Mouse (Mus musculus): Measurements from ENCODE around the gene Lrrfip1.

Gene Lrrfip1

DNA sequence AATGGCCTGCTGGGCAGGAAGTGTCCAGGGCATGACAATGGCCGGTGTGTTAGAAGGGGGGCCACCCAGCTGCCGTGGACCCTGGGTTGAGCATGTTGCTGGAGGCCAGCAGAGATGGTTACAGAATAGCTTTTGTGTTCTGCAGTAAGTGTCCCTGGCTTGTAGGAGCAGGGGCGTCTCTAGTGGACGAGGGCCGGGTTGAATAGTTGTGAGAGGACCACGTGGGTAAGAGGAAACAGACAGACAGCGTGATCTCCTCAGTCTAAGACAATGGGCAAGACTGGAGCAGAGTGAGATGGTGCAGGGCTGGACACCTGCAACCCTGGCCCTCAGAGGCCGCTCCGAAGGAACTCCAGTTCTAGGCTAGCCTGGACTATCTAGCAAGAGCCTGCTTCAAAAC is 57.2 kb downstream of the Lrrfip1 start:
- DNase-seq (ENCODE audit: low read depth, low spot score) = no peak

DNA sequence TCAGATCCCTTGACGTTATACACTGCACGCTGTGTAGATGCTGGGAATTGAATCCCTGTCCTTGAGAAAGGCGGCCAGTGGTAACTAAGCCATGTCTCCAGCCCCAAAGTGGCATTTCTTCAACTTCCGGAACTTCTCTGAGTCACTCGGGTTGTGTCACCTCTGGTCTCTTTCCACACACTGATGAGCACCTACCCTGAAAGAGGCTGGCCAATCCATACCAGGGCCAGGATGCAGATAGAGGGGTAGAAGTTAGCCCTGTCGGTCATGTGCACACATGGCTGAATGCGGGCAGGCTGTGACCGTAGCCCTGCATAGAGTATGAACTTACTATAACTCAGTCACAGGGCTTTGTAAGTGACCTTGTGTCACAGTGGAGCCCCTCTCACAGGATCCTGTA is 57.9 kb downstream of the Lrrfip1 start:
- no peak for DNase-seq (ENCODE audit: low read depth, low spot score)

DNA sequence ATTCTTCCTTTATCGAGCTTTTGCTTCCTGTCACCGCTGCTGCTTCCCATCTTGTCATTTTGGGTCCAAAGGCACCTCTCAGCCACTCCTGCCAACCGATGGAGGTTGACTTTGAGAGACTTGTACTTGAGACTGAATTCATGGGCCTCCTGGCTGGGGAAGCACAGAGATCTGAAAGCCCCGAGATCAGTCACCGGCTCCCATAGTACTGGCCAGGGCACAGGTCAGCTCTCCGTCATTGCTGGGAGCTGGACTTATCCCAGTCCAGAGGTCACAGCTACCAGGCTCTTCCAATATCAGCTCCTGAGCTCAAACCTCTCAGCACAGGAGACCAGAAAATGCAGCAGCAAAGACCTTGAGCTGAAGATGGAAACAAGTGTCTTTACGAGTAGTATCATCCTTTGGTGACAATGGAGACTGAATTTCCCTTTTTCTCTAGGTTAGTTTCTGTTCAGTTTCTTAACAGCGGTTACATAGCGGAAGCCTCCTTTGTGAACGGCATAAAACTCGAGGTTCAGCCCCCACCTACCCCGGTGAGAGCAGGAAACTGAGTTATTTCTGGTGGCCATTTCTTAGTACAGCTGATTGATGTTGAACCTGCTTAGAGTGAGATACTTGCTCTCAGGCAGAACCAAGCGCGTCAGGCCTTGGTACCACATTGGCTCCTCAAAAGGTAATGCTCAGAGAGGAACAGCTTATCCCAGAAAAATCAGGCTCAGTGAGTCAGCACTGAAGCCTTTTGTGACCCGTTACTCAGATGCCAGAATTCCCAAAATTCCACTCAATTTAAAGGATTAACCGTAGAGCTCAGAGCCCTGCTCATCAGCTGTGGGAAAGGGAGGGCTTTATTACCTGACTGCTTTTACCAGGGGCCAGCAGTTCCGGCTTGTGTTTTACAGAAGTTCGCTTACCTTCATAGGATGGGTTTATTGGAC is 59.0 kb downstream of the Lrrfip1 start:
- peak; percentile 54 for DNase-seq (ENCODE audit: low read depth, low spot score)

DNA sequence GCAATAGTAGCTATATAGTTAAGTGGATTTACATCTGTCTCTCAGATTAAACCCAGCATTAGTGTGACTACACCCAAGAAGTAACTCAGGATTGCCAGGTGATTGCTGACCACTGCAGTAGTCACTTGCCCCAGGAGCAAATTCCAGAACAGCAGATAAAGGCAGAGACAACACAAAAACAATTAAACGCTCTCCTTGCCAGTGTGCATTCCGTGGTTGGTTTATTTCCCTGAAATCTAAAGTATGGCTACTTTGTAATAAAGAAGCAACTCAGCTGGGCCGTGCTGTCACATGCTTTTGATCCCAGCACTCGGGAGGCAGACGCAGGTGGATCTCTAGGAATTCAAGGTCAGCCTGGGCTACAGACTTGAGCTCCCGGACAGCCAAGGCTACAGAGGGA is 59.7 kb downstream of the Lrrfip1 start:
- no peak for DNase-seq (ENCODE audit: low read depth, low spot score)

DNA sequence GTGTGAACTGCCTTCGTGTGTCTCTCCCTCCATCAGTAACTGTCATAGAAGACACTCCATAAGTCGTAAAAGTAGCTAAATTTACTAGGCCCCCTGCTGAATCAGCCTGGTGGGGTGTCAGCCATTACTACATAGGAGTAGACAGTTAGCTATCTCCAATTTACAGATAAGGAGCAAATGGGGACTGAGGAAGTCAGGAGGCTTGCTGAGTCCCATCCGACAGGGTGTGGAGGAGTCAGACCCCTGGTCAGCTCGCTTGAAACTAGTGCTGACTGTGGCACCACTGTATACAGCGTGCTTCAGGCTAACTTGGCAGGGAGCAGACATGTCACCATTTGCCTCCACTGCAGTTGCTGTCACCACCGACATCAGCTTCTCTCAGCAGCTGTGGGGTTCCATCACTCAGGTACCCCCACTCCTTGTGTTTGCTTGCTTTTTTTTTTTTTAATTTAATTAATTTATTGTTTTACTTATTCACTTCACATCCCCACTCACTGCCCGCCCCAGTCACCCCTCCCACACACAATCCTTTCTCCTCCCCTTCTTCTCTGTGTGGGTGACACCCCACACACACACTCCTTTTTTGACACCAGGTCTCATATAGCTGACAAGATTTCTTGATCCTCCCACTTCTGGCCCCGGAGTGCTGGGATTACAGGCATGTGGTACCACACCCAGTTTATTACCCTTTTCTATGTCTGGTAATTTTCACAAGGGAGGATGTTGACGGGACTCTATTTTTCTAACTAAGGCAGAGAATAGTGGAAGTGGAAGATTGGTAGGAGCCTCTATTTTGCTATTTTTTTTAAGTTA is 61.5 kb downstream of the Lrrfip1 start:
- no peak for DNase-seq (ENCODE audit: low read depth, low spot score)

DNA sequence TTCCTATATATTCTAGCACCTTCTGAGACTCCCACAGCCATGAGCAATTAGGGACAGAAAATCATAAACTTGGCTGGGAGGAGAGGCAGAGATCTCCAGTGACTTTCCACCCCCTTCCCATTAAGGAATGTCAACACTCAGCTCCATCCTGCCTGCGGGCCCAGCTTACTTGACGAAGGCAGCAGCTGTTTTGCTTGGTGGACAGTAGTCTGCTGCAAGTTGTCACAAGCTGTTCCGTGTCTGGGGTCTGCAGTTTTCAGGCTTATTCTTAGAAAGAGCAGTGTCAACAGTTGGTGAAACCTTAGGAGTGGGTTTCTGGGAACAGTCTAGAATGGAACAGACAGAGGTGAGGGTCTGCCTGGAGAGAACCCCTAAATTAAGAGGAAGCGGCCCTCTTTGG is 62.6 kb downstream of the Lrrfip1 start:
- DNase-seq (ENCODE audit: low read depth, low spot score) = no peak

DNA sequence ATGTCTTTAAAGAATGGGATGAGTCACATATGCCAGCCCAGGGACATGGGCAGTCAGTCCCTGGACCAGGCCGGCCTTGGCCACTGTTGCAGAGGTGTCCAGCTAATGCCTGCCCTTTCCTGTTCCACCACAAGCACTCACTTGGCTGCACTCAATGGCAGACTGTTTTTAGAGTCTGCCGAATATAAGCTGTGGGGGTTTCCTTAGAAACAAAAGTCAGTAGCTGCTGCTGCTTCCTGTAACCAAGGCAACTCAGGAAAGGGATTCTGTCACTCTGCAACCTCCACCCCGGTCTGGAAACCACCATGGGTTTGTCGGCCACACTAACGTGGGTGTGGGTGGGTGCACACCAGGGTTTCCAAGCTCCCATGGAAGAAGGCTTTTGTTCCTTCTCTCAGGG is 63.8 kb downstream of the Lrrfip1 start:
- peak; percentile 44 for DNase-seq (ENCODE audit: low read depth, low spot score)

DNA sequence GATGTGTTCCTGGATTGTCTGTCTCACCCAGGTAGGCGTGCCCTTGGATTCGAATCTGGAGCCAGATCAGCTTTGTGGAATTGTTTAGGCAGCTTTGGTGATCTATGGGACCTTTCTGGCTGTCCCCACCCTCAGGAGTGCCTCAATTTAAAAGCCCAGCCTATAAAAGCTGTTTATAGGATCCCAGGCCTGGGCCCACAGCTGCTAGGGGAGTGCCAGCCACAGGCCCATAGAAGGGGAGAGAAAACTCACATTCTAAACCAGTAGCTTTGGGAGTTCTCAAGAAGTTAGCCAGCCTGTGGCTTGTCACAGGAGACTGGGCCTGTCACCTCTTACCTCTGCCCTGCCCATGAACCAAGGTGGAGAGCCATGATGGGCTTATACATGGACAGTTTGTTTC is 65.5 kb downstream of the Lrrfip1 start:
- no peak for DNase-seq (ENCODE audit: low read depth, low spot score)

DNA sequence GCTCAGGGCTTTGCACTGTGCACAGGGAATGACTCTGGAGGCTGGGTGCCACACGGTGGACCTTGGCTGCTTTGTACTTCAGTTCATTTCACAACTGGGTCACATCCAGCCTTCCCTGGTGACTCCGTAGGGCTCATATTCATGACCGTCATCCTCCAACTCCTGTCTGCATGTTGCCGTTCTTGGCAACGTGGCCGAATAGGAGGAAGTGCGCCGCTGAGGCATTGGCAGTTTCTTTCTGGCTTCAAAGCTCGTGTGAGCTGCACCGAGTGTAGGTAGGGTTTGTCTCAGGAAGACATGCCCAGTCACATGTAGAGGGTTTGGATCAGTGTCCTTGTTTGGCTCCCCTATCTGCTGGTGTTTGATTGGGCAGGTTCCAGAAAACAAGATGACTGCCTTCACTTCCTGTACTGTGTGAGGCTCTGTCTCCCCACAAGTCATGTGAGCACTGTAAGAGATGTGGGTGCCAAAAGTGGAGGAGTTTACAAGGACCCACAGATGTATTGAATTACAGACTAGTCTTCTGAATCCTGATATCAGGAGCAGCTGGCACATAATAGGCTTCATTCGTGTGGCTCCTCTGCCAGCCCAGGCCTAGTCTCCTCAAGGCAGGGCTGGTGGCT is 66.5 kb downstream of the Lrrfip1 start:
- peak; percentile 86 for DNase-seq (ENCODE audit: low read depth, low spot score)

DNA sequence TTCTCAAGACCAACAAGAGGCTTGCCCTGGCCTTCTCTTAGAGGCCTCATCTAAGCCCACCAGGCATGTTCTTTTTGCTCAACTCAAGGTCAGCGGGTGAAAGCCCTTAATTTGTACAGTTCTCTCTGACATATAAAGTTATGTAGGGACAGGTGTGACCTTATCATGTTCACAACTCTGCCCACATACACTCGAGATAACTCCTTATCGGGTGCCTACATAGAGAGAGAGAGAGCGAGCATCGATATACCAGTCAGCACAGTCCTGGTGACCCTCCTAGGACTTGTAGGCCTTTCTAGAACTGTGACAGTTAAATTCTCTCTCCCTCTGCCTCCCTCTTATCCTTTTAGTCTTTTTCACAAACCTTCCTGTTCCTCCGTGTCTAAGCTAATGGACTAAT is 67.5 kb downstream of the Lrrfip1 start:
- no peak for DNase-seq (ENCODE audit: low read depth, low spot score)

DNA sequence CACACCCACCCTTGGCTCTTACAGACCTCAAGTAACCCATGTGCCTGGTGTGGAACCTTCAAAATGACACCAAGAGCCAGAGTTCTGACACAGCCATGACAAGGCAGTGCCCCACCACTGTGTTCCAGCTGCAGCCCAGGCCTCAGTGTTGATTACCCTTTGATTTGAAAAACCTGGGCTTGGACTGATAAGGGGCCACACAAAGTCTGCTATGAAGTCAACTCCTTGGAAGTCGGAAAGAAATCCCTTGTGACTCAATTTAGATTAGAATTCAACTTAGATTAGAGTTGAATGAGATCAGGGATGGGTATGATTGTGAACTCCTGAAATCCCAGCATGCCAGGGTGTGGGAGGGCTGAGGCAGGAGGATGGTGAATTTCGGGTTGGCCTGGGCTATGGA is 68.1 kb downstream of the Lrrfip1 start:
- DNase-seq (ENCODE audit: low read depth, low spot score) = no peak

DNA sequence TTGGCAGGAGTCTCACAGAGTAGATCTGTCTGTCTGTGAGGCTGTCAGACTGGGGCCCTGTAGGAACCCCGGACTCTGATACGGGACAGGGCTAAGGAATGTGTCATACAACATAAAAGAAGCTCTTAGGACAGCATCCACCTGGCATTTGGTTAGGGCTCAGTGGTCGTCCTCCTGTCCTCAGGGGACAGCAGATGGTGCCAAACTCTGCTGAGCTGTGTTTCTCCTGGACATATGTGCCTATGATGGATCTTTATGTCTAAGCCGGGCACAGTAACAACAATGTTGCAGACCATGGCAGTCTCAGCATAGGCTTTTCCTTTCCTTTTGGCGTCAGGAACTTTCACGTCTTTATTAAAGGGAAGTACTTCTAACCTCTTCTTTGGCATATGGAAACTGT is 69.2 kb downstream of the Lrrfip1 start:
- DNase-seq (ENCODE audit: low read depth, low spot score) = no peak

DNA sequence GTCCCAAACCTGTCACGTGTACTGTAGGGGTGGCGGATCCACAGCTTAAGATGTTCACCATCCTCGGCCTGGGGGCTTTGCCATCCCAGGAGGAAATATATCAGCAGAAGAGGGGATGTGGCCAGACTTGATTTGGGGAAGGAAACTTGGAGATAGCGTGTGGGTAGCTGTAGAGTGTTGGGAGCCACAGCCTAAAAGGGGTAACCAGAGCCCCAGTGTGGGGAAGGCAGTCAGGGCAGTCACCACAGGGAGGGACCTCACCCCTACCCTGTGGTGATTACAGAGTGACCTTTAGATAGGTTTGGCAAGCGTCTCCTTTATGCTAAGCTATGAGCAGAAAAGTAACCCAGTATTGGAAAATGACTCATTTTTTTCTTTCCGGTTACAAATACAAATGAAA is 71.0 kb downstream of the Lrrfip1 start:
- DNase-seq (ENCODE audit: low read depth, low spot score) = no peak

DNA sequence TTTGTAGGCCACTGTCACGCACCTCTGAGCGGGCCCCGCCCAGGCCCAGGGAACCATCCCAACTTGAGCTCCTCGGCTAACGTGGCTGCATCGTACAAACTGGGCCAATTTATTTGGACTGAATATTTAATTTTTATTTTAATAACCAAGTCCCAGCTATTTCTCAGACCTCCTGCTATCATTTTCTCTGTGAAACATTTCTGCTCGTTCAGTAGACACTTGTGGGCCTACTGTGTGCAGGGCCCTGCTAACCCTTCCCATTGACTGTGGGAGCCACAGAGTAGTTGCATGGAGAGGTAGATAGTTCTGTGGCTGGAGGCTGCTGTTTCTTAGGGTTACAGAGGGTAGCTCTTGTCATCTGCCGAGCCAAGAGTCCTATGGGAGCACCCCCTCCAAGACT is 72.0 kb downstream of the Lrrfip1 start:
- no peak for DNase-seq (ENCODE audit: low read depth, low spot score)

DNA sequence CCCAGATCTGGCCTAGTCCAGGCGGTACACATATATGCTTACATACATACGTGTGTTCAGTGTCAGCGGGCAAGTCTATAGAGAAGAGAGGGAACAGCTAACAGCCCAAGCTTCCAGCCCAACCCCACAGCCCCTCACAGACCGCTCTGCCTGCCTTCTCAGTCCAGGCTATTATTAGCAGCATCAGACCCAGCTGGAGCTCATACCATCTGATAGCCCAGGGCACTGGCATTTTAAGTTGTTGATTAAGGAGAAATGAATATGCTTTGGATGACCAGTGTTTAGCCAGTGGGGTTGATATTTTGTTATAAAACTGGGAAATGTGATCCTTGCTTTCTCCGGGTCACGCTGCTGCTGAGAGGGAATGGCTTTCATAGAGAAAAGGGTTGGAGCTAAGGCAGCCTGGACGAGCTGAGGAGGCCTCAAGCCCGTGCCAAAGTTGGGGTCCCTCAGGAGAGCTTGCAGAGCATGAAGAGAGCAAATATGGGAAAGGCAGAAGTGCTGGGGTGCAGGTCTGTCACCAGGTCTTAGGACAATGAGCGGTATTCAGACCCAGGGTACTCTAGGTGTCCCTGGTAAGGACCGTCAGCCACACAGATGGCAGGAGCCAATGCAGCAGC is 73.2 kb downstream of the Lrrfip1 start:
- peak; percentile 84 for DNase-seq (ENCODE audit: low read depth, low spot score)

DNA sequence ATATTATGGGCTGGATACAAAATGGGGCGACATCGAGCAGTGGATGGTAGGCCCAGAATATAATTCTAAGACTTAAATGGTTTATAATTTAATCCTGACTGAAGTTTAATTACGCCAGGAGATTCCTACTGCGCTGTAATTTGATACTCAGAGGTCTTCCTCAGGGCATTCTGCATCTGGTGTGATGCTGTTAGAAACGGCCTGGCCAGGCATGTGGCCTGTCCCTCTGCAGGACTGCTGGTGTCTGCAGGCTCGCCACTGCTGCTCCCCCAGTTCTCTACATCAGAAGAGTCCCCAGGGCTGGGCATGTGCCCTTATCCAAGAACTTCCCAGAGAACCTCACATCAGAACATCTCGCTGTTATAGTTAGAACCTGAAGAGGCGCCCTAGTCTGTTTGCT is 78.4 kb downstream of the Lrrfip1 start:
- DNase-seq (ENCODE audit: low read depth, low spot score) = no peak

DNA sequence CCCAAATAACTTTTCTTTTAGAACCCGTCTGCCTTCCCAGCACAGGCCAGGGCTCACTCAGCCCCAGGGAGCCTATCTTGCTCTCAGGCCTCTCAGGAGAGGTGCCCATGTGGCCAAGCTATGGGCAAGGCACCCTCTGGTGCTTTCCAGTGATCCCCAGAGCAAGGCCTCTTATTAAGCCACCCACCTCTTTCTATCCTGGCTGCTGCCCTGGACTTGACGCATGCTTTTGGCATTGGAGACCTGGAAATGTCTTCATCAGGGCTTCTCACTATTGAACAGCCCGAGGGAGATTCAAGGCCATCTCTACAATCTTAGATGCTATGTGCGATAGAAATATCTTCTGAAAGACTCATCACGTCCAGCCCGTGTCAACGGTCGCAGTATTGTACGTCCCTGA is 78.9 kb downstream of the Lrrfip1 start:
- DNase-seq (ENCODE audit: low read depth, low spot score) = no peak

DNA sequence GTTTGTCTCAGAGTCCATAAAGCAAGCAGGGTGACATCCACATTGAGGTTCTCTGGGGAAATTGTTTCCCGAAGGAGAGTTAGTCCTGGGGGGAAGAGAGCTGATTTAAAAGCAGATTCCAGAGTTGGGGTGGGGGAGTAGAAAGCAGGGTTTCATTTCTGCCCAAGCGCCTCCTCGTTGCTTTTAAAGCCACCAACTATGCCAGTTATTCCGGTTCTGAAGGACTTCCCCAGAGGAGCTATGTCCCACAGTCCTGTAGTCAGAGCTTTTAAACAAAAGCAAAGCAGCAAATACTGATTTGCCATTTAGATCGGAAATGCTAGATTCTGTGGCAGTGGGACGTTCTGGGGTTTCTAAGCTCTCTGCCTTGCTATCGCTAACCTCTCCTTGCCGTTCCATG is 79.4 kb downstream of the Lrrfip1 start:
- DNase-seq (ENCODE audit: low read depth, low spot score) = no peak

DNA sequence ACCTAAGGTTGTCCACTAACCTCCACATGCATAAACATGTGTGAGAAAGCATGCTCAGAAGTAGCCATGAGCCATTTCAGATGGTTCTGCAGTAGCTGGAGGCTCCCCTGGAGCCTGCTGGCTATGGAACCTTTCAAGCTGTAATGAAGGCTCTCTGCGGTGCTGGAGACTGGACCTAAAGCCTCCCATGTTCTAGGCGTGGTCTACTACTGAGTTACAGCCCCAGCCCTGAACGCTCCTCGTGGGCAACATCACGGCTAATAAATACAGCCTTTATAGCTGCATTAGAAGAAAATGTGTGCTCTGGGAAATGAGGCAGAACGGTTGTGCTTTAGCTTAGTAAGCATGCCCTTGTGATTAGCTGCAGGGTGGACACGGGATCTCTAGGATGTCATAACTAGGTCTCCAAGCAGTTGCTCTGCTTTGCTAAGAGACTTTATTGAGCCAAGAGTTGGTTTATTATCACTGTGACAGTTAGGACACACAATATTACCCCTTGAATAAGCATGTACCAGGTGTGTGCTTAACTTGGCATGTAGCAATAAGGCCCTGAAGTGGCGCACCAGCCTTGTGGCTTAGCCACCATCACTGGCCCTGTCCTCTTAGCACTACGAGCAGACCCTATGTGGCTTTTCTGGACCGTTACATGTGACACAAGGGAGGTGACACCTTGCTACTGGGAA is 81.3 kb downstream of the Lrrfip1 start:
- no peak for DNase-seq (ENCODE audit: low read depth, low spot score)

DNA sequence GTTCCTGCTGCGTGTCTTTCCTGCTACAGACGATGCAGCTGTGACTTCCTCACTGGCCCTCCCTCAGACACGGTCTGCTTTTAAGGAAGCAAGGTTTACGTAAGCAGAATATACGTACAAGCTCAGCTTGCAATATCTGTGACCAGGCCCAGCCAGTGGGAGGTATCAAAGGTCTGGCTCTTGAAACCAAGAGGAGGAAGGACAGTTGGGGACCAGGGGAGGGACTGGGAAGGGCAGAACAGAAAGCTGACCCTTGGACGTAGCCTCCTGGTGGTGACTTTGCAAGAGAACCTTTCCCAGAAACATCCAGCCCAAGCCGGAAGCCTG is 81.8 kb downstream of the Lrrfip1 start:
- peak; percentile 50 for DNase-seq (ENCODE audit: low read depth, low spot score)

DNA sequence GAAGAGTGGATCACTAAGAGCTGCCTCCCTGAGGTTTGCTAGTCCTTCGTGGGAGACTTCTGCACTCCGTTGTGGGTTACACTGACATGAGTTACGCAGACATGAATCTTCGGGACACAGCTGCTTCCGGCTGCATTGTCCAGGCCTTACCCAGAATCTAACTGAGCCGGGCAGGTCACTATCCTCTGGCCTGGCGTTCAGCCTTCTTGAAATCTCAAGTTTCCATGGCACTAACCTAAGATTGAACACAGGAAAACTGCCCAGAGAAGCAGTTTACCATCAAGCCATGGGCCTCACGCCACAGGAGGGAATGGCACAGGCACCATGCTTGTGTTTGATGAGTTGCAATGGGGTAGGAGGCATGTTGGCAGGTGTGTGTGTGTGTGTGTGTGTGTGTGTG is 85.8 kb downstream of the Lrrfip1 start:
- DNase-seq (ENCODE audit: low read depth, low spot score) = peak; percentile 76

DNA sequence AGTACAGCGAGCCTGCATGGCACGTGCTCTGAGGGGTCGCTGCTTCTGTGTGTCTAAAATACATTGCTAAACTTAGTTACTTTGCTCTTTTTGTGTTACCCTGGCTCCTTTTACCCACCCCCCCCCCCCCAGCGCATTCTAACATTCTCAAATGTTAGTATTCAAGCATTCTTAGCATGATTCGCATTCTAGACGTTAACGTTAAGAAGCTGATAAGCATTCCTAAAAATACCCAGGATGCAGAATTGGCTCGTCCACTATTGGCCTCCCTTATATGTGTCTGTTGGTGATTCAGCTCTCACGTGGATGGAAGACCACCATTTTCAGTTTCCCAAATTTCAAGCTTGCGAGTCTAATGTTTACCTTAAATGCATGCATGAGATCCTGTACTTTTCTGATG is 86.5 kb downstream of the Lrrfip1 start:
- no peak for DNase-seq (ENCODE audit: low read depth, low spot score)
